Mouse (Mus musculus): ENCODE measurements around the gene Vmac. TPM values are rescaled to one million over a fixed set of nuclear protein-coding genes. Genes with fewer than 3 reads are reported as not detected.

The Vmac gene
- polyA plus RNA-seq, 1 experiment from 2014 or later: 18.6 TPM

DNA sequence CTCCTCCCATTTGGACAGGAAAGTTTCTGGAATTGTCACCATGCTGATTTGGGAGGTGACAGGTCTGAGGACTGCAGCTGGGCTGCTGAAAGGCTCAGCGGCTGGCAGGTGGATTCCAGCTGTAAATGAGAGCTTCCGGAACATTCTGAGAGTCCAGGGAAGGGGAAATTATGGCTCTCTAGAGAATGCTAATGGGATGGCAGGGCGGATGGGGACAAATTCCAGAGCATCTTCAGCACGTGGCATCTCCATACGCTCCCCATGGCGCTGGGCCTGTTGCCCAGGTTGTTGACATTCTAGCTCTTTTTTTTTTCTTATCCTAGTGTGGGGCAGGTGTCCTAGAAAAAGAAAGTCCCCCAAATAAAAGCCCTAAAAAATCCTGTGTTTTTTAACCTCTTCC, 11.3 kb upstream of the Vmac start:
- H3K4me3 ChIP-seq: no peak overlapping the region
- H3K27ac ChIP-seq: no peak overlapping the region
- H3K9me3 ChIP-seq: no peaks in the 10 kb centered on the region
- H3K27me3 ChIP-seq (ENCODE audit: insufficient read depth, poor library complexity, severe bottlenecking): peaks cover 5% of the 10 kb centered on the region; the same call in 1 of the 2 replicates
- H3K4me1 ChIP-seq (replicated peaks): peaks cover 35% of the 10 kb centered on the region
- 59% methylated on average over 6 of the region's 6 CpGs for WGBS
- H3K36me3 ChIP-seq: peaks cover 13% of the 10 kb centered on the region
- no peak for DNase-seq (ENCODE audit: low spot score)

DNA sequence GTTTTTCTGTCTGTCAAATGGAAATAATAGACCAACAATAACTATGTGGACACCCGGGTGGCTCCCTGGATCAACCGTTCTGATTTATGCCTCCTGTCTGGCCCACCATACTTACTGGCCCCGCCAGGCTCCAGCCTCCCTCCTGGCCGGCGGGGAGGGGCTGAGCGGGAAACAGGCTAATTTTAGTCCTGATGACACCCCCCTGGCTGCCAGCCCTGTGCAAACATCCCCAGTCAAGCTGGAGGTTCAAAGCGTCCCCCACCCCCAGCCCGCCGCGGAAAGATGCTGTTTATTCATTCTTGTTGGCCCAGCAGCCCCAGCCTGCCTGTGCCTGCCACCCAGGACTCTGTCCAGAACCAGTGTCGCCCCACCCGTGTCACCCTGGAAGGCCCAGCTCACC, 10.3 kb upstream of the Vmac start:
- no peak for DNase-seq (ENCODE audit: low spot score)
- 37% methylated on average over 12 of the region's 12 CpGs for WGBS
- peaks cover 5% of the 10 kb centered on the region; the same call in 1 of the 2 replicates for H3K27me3 ChIP-seq (ENCODE audit: insufficient read depth, poor library complexity, severe bottlenecking)
- H3K36me3 ChIP-seq: peaks cover 23% of the 10 kb centered on the region
- peaks cover 35% of the 10 kb centered on the region for H3K4me1 ChIP-seq (replicated peaks)
- H3K9me3 ChIP-seq: no peaks in the 10 kb centered on the region
- H3K27ac ChIP-seq: no peak overlapping the region
- H3K4me3 ChIP-seq: 0 out of 2 replicates have a peak overlapping the region, but pooled peaks have one; percentile 7

DNA sequence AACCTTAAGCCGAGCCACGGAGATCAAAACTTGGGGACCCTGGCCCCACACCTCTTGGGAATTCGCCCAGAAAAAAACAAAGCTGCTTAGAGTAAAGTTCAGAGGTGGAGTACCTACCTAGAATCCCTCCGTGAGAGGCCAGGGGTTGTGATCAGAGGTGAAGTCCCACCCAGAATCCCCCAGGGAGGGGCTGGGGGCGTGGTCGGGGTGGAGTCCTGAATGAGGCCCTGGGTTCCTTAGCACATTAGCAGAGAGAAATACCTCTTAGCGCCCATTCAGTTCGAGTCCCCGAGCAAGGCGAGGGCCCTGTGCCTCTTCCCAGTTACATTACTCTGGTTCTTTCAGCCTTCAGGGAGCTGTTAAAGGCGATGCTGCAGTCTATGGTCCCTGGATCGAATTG, 9.8 kb upstream of the Vmac start:
- DNase-seq (ENCODE audit: low spot score): peak; percentile 35
- Histone ChIP-seq H3K9me3 (no peaks in the 10 kb centered on the region), H3K4me1 (replicated peaks) (peaks cover 35% of the 10 kb centered on the region), H3K27ac (0 out of 2 replicates have a peak overlapping the region, but pooled peaks have one; percentile 40), H3K36me3 (peaks cover 28% of the 10 kb centered on the region), H3K4me3 (0 out of 2 replicates have a peak overlapping the region, but pooled peaks have one; percentile 7), H3K27me3 (ENCODE audit: insufficient read depth, poor library complexity, severe bottlenecking) (peaks cover 5% of the 10 kb centered on the region; the same call in 1 of the 2 replicates)
- 11% methylated on average over 12 of the region's 12 CpGs for WGBS

DNA sequence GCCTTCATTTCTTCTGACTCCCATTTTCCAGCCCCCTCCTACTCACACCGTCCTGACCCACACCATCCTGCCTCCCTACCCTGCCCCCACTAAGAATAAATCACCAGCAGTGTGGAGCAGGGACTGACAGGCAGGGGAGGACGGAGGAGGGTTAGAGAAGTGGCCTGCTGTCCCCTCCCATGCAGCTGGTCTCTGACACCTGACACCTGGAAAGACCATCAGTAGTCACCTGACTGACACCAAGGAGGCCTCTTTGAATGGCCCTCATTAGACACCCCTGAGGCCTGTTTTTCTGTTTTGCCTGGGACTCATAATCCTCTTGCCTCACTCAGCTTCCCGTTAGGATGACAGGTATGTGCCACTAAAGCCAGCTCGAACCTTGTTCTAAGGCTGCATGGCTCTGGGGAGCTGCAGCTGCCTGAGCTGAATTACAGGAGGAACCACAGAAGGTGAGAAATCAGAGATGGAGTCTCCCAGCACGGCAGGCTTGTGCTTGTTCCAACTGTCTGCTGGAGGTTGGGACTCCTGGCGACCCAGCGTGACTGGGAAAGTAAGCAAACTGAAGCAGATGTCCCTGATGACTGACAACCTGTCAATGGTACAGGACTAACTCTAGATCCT, 9.3 kb upstream of the Vmac start:
- H3K9me3 ChIP-seq: no peaks in the 10 kb centered on the region
- H3K27me3 ChIP-seq (ENCODE audit: insufficient read depth, poor library complexity, severe bottlenecking): peaks cover 5% of the 10 kb centered on the region; the same call in 1 of the 2 replicates
- H3K4me3 ChIP-seq: 0 out of 2 replicates have a peak overlapping the region, but pooled peaks have one; percentile 7
- WGBS: 11% methylated on average over 7 of the region's 7 CpGs
- H3K4me1 ChIP-seq (replicated peaks): peaks cover 35% of the 10 kb centered on the region
- no peak for DNase-seq (ENCODE audit: low spot score)
- peak overlapping the region; percentile 40 for H3K27ac ChIP-seq
- H3K36me3 ChIP-seq: peaks cover 33% of the 10 kb centered on the region

DNA sequence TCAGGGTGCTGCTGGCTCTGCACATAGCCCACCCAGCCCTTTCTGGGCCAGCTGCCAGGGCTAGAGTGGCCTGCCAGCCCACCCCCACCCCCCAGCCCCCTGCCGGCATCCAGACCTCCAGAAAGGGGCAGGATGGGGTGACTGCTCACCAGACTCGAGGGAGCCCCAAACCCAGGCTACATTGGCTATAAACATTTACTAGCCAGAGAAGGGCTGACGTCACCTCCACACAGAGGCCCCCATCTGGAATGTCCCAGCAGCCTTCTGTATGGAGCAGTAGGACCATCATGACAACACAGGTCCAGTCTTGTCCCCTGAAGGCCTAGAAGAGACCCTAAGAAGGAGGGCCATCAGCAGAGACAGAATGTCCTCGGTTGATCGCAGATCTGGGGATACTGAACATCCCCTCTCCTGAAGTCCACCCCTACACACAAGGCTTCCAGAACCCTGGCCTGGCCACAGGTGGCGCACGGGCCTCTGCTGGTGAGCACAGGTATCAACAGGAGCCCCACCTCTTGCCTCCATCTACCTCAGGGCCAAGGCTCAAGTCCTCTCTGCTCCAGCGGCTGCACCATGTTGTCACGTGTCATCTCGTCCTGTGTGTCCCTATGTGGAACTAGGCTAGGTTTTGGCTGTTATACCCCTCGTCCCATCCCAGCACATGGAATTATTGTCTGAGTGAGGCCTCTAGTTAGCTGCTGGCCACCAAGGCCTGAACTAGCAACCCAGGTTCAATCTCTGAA, 5.8 kb upstream of the Vmac start:
- WGBS: 88% methylated on average over 11 of the region's 11 CpGs
- no peak for DNase-seq (ENCODE audit: low spot score)
- no peaks in the 10 kb centered on the region for H3K9me3 ChIP-seq

DNA sequence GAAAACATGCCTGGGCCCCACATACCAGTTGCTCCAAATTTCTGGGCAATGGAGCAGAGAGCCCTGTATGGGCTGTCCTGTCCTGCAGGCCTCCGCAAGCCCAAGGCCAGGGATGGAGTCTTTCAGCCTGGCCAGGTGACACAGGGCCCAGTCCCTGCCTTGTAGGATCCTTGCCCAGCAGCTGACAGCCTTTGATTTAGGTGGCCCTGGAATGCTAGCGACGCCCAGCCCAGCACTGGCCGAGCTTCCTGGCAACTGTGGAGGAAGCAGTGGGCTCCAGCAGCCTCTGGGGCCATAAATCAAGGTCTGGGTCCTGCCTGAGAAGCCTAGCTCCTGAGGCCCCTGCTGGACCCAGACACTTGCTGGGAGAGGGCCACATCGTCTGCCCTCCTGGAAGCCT, 4.6 kb upstream of the Vmac start:
- peaks cover 55% of the 10 kb centered on the region for H3K36me3 ChIP-seq
- no peak for DNase-seq (ENCODE audit: low spot score)
- 93% methylated on average over 5 of the region's 5 CpGs for WGBS
- H3K4me3 ChIP-seq: no peak overlapping the region
- peaks cover 28% of the 10 kb centered on the region for H3K4me1 ChIP-seq (replicated peaks)
- no peak overlapping the region for H3K27ac ChIP-seq
- H3K27me3 ChIP-seq (ENCODE audit: insufficient read depth, poor library complexity, severe bottlenecking): no peaks in the 10 kb centered on the region
- no peaks in the 10 kb centered on the region for H3K9me3 ChIP-seq

More for the DNA sequence above, 5.8 kb upstream of the Vmac start:
- Histone ChIP-seq H3K4me3 (no peak overlapping the region), H3K4me1 (replicated peaks) (peaks cover 31% of the 10 kb centered on the region), H3K27me3 (ENCODE audit: insufficient read depth, poor library complexity, severe bottlenecking) (no peaks in the 10 kb centered on the region), H3K36me3 (peaks cover 55% of the 10 kb centered on the region), H3K27ac (no peak overlapping the region)

DNA sequence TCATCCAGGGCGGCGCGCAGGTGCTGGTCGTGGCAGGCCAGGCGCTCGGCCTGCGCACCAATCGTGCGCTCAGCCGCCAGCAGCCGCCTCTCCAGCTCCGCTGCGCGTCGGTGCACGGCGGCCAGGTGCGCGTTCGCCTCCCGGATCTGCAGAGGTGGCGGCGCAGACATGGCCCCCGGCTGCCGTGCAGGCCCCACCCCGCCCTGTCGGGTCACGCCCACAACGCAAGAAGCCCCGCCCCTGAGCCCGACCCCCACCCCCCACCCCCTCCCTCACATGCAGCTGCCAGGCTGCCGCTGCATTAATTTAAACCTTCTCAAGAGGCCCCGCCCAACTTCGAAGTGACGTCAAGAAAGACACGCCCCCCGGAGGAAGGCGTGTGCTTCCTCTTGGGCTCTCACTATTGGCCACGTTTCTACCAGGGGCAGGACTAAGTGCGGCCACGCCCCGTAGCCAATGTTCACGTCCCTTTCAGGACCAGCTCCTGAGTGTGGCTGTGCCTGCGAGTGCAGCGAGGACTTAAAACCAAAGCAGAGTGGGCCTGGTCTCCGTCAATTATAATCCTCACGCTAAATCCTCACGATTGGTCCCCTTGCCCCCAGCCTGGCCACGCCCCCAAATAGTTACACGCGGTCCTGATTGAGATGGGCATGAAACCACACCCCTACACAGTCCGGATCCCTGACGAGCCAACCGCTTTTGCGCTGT, 1.0 kb downstream of the Vmac start:
- Histone ChIP-seq H3K27me3 (ENCODE audit: insufficient read depth, poor library complexity, severe bottlenecking) (no peaks in the 10 kb centered on the region), H3K27ac (peak overlapping the region; percentile 94), H3K36me3 (peaks cover 31% of the 10 kb centered on the region), H3K4me1 (replicated peaks) (peaks cover 34% of the 10 kb centered on the region), H3K4me3 (peak overlapping the region; percentile 78), H3K9me3 (no peaks in the 10 kb centered on the region)
- DNase-seq (ENCODE audit: low spot score): peak; percentile 99
- under 1% methylated on average over 55 of the region's 55 CpGs for WGBS

GRCm38 (mm10) chr17:56715914-56716654, 1.7 kb downstream of the Vmac start:
- Histone ChIP-seq H3K27me3 (ENCODE audit: insufficient read depth, poor library complexity, severe bottlenecking) (no peaks in the 10 kb centered on the region), H3K27ac (peak overlapping the region; percentile 94), H3K4me1 (replicated peaks) (peaks cover 34% of the 10 kb centered on the region), H3K4me3 (peak overlapping the region; percentile 78), H3K9me3 (no peaks in the 10 kb centered on the region), H3K36me3 (peaks cover 31% of the 10 kb centered on the region)
- DNase-seq (ENCODE audit: low spot score): no peak
- 27% methylated on average over 22 of the region's 22 CpGs for WGBS

DNA sequence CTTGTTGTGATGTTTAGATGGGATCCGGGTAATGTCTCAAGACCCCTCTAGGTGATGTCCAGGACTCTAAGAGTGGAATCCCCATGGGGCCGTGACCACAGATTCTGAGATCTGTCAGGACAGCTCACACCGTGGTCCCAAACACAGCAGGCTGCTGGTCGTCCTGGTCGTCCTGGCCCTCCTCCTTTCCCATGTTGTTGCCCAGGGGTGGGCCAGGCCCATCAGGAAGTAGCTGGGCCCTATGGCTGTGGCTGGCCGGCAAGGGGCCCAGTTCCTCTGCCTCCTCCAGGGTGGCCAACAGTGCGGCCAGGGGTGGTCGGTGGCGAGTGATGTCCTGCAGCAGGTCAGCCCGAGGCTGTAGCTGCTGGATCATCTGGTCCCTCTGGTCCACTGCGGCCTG, 2.5 kb downstream of the Vmac start:
- peaks cover 31% of the 10 kb centered on the region for H3K36me3 ChIP-seq
- no peaks in the 10 kb centered on the region for H3K27me3 ChIP-seq (ENCODE audit: insufficient read depth, poor library complexity, severe bottlenecking)
- H3K9me3 ChIP-seq: no peaks in the 10 kb centered on the region
- H3K4me1 ChIP-seq (replicated peaks): peaks cover 34% of the 10 kb centered on the region
- no peak overlapping the region for H3K27ac ChIP-seq
- DNase-seq (ENCODE audit: low spot score): no peak
- 54% methylated on average over 11 of the region's 11 CpGs for WGBS
- peak overlapping the region; percentile 78 for H3K4me3 ChIP-seq

DNA sequence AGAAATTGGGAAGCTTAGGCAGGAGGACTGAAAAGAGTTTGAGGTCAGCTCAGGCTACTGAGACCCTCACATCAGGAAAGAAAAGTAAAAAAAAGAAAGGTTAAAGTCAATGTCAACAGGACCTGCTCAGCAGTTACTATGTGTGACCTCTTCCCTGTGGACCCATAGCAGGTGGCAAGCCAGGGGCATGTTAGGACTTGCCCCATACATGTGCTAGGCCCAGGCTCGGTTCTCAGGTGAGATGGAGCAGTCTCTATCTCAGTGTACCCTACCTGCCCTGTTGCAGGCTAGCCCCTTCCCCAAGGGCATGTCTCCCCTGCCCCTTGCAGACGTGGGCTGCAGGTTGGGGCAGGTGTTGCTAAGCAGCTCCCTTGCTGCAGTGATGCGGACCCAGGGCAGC, 8.1 kb downstream of the Vmac start:
- Histone ChIP-seq H3K4me1 (replicated peaks) (no peaks in the 10 kb centered on the region), H3K4me3 (no peak overlapping the region), H3K27ac (no peak overlapping the region), H3K9me3 (no peaks in the 10 kb centered on the region), H3K36me3 (peaks cover 83% of the 10 kb centered on the region), H3K27me3 (ENCODE audit: insufficient read depth, poor library complexity, severe bottlenecking) (no peaks in the 10 kb centered on the region)
- DNase-seq (ENCODE audit: low spot score): no peak
- 94% methylated on average over 3 of the region's 3 CpGs for WGBS

- Histone ChIP-seq H3K36me3 (peaks cover 93% of the 10 kb centered on the region), H3K9me3 (no peaks in the 10 kb centered on the region), H3K27me3 (ENCODE audit: insufficient read depth, poor library complexity, severe bottlenecking) (no peaks in the 10 kb centered on the region), H3K4me1 (replicated peaks) (no peaks in the 10 kb centered on the region), H3K27ac (no peak overlapping the region), H3K4me3 (no peak overlapping the region)
- WGBS: 82% methylated on average over 4 of the region's 4 CpGs
- no peak for DNase-seq (ENCODE audit: low spot score)
Observed at GRCm38 (mm10) chr17:56708692-56709091, 9.1 kb downstream of the Vmac start.

GRCm38 (mm10) chr17:56706515-56706914, 11.3 kb downstream of the Vmac start:
- DNase-seq (ENCODE audit: low spot score): no peak
- Histone ChIP-seq H3K27ac (no peak overlapping the region), H3K27me3 (ENCODE audit: insufficient read depth, poor library complexity, severe bottlenecking) (no peaks in the 10 kb centered on the region), H3K9me3 (no peaks in the 10 kb centered on the region), H3K36me3 (peaks cover 100% of the 10 kb centered on the region), H3K4me3 (no peak overlapping the region), H3K4me1 (replicated peaks) (no peaks in the 10 kb centered on the region)
- WGBS: 98% methylated on average over 1 of the region's 1 CpGs

Measured in hindbrain, embryonic 10.5 days (tissue).